Mouse (Mus musculus) layer of hippocampus, adult 2 months (tissue): ENCODE results near the gene Sgsm2. TPM values are rescaled to one million over a fixed set of nuclear protein-coding genes. Genes with fewer than 3 reads are reported as not detected.

Source experiments
- DNase-seq, 2 experiments: peaks; one replicate each; pipeline ENCODE4 v3.0.0; 2022; ENCODE audit warnings: low spot score in 2 of 2
- H3K27ac ChIP-seq: fragments of 200-600 bp; 2 replicates; pipeline ENCODE4 v1.8.1; 2022
- H3K4me3 ChIP-seq: fragments of 200-600 bp; 2 replicates; pipeline ENCODE4 v1.8.1; 2022; ENCODE audit warnings: mild to moderate bottlenecking
- CTCF ChIP-seq: fragments of 200-600 bp; conservative IDR thresholded peaks from 2 replicates; pipeline ENCODE4 v1.8.1; 2022; ENCODE audit warnings: antibody characterized with exemption, mild to moderate bottlenecking, moderate library complexity
- long read RNA-seq, 2 experiments: library from polyadenylated mRNA; stranded (forward); transcript quantifications; one replicate each; pipeline ENCODE4 v2.0.0; 2021; ENCODE audit warnings: borderline mapping rate in 2 of 2
- total RNA-seq, 2 experiments: library from RNA; stranded (reverse); gene quantifications; 2 replicates each; pipeline ENCODE4 v1.2.3; 2021

The Sgsm2 gene
- 10 to 100 TPM; 91.7 to 99.3 TPM for total RNA-seq
- long read RNA-seq, experiment 1, full-length matches to known transcripts = 29 of 216 reads
- long read RNA-seq, experiment 1, partial matches to known transcripts = 5 of 216 reads
- long read RNA-seq, experiment 1, other reads (novel, unspliced or antisense) = 182 of 216 reads
- long read RNA-seq, experiment 2, full-length matches to known transcripts = 36 of 289 reads
- long read RNA-seq, experiment 2, partial matches to known transcripts = 10 of 289 reads
- long read RNA-seq, experiment 2, other reads (novel, unspliced or antisense) = 243 of 289 reads

- 0 out of 2 replicates have a peak, but pooled peaks have one; percentile 4 for TF ChIP-seq CTCF
- DNase-seq = peak; percentile 68
- peak within 1 kb of the TSS; percentile 97 for H3K27ac ChIP-seq
Measured at GRCm38 (mm10) chr11:74896901-74897677, at the start of gene Sgsm2. Sgsm2 (minus strand) TSS chr11:74897060.

GRCm38 (mm10) chr11:74946348-74946747, 49.5 kb upstream of the Sgsm2 start:
- peak; percentile 37 to 40 for DNase-seq
- no peak overlapping the region for H3K27ac ChIP-seq
- peak; percentile 94 for TF ChIP-seq CTCF
- no peak overlapping the region for H3K4me3 ChIP-seq

More at GRCm38 (mm10) chr11:74896901-74897677, at the start of gene Sgsm2:
- H3K4me3 ChIP-seq = peak within 1 kb of the TSS; percentile 82

- H3K27ac ChIP-seq = no peak overlapping the region
- DNase-seq = no peak
- no peak for TF ChIP-seq CTCF
Measured at GRCm38 (mm10) chr11:74930391-74930790, 33.5 kb upstream of the Sgsm2 start.

GRCm38 (mm10) chr11:74929111-74929510, 32.3 kb upstream of the Sgsm2 start:
- no peak overlapping the region for H3K4me3 ChIP-seq
- H3K27ac ChIP-seq = no peak overlapping the region
- TF ChIP-seq CTCF = no peak
- no peak for DNase-seq

More at GRCm38 (mm10) chr11:74930391-74930790, 33.5 kb upstream of the Sgsm2 start:
- H3K4me3 ChIP-seq = no peak overlapping the region

GRCm38 (mm10) chr11:74927236-74927725, 30.4 kb upstream of the Sgsm2 start:
- DNase-seq = no peak
- no peak for TF ChIP-seq CTCF
- Histone ChIP-seq H3K4me3 (peak overlapping the region; percentile 98; the same call in 1 of the 2 replicates), H3K27ac (no peak overlapping the region)

GRCm38 (mm10) chr11:74926388-74927005, 29.6 kb upstream of the Sgsm2 start:
- TF ChIP-seq CTCF = no peak
- DNase-seq = no peak
- peak overlapping the region; percentile 98 for H3K4me3 ChIP-seq

GRCm38 (mm10) chr11:74925577-74926387, 28.9 kb upstream of the Sgsm2 start, which contains the start of the genes Smg6 and Srr:
Smg6 (plus strand) TSS chr11:74925823.
Srr (minus strand) TSS chr11:74925948.
- DNase-seq = peak; percentile 92 to 95
- TF ChIP-seq CTCF = no peak
- Histone ChIP-seq H3K27ac (peak within 1 kb of the TSS; percentile 95), H3K4me3 (peak within 1 kb of the TSS; percentile 98)

More at GRCm38 (mm10) chr11:74926388-74927005, 29.6 kb upstream of the Sgsm2 start:
- peak overlapping the region; percentile 95 for H3K27ac ChIP-seq

GRCm38 (mm10) chr11:74924149-74924548, 27.3 kb upstream of the Sgsm2 start:
- TF ChIP-seq CTCF = peak; percentile 59
- DNase-seq = no peak
- Histone ChIP-seq H3K4me3 (no peak overlapping the region), H3K27ac (no peak overlapping the region)

GRCm38 (mm10) chr11:74919249-74919648, 22.4 kb upstream of the Sgsm2 start:
- TF ChIP-seq CTCF = no peak
- Histone ChIP-seq H3K4me3 (no peak overlapping the region), H3K27ac (no peak overlapping the region)
- DNase-seq = no peak

- no peak for DNase-seq
- TF ChIP-seq CTCF = no peak
- H3K27ac ChIP-seq = no peak overlapping the region
- no peak overlapping the region for H3K4me3 ChIP-seq
Measured at GRCm38 (mm10) chr11:74912492-74912891, 15.6 kb upstream of the Sgsm2 start.

GRCm38 (mm10) chr11:74909978-74910377, 13.1 kb upstream of the Sgsm2 start:
- no peak overlapping the region for H3K27ac ChIP-seq
- no peak for TF ChIP-seq CTCF
- no peak for DNase-seq
- H3K4me3 ChIP-seq = no peak overlapping the region
